Mouse (Mus musculus) forelimb bud, embryonic 11.5 days (tissue): ENCODE measurements around the gene Cep350.
A peak's percentile ranks its signal among the peaks of the same experiment; 100 is the strongest.

Experiments
- DNase-seq: peaks from one replicate; pipeline ENCODE4 v3.0.0-alpha.2; 2012; ENCODE audit warnings: low read depth, low spot score

The Cep350 gene

GRCm38 (mm10) chr1:155973068-155973718 is at the start of gene Cep350:
TSS of gene Cep350 (minus strand) at chr1:155973255.
- peak; percentile 97 for DNase-seq

DNA sequence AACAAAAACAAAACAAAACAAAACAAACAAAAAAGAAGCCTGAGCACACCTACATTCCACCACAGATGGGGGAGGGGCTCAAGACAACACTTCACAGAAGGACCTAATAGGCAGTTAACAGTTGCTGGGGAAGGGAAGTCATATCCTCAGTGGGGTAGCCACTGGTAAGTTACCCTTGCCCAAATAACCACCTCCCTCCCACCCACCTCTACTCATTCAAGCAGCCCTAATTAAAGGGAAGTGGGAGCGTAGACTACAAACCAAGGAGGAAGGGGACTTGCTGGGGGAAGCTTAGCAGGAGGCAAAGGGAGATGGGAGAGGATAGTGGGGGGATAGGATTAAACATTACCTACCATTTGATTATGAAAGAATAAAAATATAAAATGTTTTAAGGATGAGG is 47.3 kb upstream of the Cep350 start:
- no peak for DNase-seq

- DNase-seq: no peak
Observed at GRCm38 (mm10) chr1:156019800-156020199, 46.7 kb upstream of the Cep350 start.

- DNase-seq: no peak
Observed at GRCm38 (mm10) chr1:156009003-156009402, 35.9 kb upstream of the Cep350 start.

DNA sequence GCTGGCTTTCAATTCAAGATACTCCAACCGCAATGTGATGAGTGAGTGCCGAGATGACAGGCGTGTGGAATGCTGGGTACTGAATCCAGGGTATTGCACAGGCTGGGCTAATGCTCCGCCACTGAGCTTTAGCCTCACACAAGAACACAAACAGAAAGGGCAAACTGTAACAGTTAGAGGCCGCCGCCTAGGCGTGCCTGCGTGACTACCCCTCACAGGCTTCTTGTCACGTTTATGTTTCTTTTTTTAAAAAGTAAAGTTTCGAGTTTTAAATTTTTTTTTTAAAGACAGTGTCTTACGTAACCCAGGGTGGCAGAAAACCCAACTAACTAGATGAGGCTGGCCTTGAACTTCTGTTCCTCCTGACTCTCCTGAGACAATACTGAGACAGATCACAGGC is 32.9 kb upstream of the Cep350 start:
- no peak for DNase-seq

- DNase-seq: no peak
Observed at GRCm38 (mm10) chr1:156003201-156003935, 30.3 kb upstream of the Cep350 start.

- DNase-seq: no peak
Observed at GRCm38 (mm10) chr1:156002366-156002765, 29.3 kb upstream of the Cep350 start.

DNA sequence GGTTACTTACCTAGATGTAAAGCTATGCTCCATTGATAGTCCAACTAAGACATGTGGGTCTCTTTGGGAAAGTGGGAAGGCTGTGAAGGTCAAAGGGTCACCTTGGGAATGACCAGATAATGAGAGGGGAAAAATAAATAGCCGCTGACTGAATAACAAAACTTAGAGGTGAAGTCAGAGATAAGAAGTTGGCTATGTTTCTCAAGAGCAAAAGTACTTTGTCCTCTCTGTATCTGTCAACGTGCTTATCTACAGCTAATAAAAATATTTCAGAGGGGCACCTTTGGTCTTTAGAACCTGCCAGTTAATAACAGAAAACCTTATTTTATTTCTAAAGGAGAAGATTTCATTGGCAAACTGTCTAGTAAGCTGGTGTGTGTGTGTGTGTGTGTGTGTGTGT is 22.6 kb upstream of the Cep350 start:
- DNase-seq: no peak

- DNase-seq: no peak
Observed at GRCm38 (mm10) chr1:155994524-155994923, 21.5 kb upstream of the Cep350 start.

DNA sequence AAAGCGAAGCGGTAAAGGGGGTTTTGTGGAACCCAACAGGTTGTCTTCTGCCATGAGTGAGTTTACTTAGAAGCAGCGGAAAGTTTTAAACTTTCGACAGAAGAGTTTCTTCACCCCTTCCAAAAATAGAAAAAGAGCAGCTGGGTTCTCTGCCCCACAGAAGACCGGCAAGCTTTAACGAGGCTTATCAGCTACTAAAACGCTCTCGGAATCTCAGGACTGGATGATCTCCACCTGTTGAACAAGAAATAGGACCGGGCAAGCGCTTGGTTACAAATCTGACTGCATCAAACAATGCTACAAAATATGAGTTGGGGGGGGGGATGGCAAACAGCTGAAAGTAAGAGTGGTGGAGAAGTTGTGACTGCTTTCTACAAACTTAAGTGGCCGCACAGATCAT is 17.3 kb upstream of the Cep350 start:
- no peak for DNase-seq

GRCm38 (mm10) chr1:155989387-155989786 is 16.3 kb upstream of the Cep350 start:
- no peak for DNase-seq

GRCm38 (mm10) chr1:155987625-155988024 is 14.6 kb upstream of the Cep350 start:
- no peak for DNase-seq

- DNase-seq: no peak
Observed at GRCm38 (mm10) chr1:155974931-155975330, 1.9 kb upstream of the Cep350 start.

GRCm38 (mm10) chr1:155973719-155974379 is 794 bp upstream of the Cep350 start:
- DNase-seq: no peak

DNA sequence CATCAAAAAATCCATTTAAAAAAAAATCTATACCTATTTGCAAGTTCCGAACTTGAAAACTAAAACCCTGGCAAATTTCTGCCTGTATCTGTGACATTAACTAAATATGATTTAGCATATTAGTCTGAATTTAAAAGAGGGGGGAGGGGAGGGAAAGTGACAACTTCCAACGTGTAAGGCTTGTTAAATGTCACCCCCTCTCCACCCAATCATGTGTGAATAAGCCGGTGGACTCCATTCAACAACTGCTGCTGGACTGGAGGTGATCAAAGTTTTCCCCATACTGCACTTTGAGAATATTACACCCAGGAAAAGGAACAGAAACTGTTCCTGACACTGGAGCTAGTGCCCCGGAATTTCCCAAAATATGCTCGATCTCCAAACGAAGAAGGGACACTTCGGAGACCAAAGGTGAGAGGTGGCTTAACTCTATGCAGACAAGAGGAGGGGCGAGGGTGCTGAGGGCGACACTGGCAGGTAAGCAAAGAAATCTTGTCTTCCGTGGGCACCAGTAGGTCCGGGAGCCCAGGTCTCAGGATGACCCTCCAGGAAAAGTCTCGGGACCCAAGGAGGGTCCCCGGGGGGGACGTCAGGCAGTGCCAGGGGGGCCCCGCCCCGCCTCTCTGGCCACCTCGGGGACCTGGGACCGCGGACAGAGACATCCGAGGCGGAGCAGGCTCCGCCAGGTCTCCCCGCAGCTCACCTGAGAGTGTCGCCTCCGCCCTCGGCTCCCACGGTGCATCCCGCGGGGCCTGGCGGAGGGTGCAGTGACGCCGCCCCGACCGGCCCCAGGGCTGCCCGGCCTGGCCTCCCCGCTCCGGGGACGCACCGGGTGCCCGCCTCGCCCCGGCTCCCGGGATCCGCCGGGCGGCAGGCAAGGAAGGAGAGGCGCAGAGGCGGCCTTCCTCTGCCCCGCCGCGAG is 648 bp downstream of the Cep350 start:
- DNase-seq: no peak

GRCm38 (mm10) chr1:155949170-155949569 is 23.9 kb downstream of the Cep350 start:
- DNase-seq: no peak

DNA sequence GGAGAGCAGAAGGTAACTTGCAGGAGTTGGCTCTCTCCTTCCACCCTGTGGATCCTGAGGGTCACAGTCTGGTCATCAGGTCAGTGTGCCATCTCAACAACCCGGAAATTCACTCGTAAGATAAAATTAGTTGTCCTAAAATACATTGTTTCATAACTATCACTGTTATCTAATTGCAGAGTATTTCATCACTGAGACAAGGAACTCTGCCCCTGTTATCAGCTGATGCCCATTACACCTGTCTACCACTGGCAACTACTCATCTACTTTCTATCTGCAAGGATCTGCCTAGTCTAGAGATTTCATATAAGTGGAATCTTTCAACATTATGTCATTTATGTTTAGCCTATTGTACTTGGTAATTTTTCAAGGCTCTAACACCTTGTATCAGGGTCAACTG is 28.7 kb downstream of the Cep350 start:
- DNase-seq: no peak

- no peak for DNase-seq
Observed at GRCm38 (mm10) chr1:155937416-155937815, 35.6 kb downstream of the Cep350 start.

DNA sequence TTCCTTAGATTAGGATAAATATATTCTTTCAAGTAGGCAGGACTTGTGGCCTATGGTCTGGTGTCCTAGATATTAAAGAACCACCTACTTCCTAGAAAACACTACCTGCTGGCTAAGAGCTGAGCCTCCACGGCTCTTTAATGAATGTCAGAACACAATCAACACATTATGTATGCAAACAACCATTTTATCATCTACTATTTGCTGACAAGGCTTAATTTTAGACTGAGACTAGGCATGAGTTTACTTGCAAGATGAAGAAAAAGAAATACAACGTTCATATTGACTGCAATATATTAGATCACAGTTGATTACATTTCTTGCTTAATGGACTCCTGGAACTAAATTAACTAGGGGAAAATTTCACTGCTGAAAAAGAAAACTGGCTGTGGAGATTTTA is 38.4 kb downstream of the Cep350 start:
- DNase-seq: no peak

- DNase-seq: no peak
Observed at GRCm38 (mm10) chr1:155903561-155903960, 69.5 kb downstream of the Cep350 start.

DNA sequence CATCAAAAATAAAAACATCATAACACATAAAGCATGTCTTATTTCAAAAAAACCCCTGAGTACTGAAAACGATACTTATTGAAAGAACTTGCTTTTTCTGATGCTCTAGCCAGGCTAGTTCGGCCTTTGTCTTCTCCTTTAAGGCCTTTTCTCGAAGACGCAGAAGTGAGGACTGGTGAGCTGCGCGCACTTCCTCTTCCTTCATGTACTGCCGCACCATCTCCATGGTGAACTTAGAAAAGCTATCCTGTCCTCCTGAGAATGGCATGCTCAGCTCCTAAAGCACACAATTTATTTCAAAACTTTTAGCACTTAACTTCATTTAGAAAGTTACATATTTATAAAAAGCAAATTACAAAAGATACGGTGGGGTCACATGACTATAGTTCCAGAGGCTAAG is 71.7 kb downstream of the Cep350 start:
- DNase-seq: no peak

DNA sequence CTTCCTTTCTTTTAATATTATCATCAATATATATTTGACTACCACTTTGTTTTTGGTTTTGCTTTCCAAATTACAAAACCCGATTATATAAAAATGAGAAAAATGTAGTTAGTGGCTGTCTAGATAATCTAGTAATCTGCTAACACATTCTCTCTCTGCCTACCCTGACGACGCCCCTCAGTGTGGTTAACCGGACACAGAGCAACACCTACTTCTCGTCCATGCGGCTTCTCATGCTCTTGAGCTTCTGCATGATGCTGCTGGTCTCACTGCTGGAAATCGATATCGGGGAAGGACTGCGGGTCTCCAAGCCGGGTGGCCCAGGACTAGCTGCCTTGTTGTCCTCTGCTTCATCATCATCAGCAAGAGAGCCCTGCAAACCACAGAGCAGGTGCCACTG is 78.7 kb downstream of the Cep350 start:
- no peak for DNase-seq
